Mouse (Mus musculus) spleen, adult 2 months (tissue): ENCODE data around the gene Ctnna3.
"Not testable (repeated sequence)": the region's sequence is repeated elsewhere in the genome, so short reads cannot be mapped to it uniquely, and the experiment has no call there.

ENCODE experiments used
- CTCF ChIP-seq: fragments of 200-500 bp; IDR thresholded peaks from 2 replicates; pipeline ENCODE4 v1.5.1; 2011; ENCODE audit warnings: mild to moderate bottlenecking, inconsistent platforms; ENCODE audit not compliant: insufficient read depth, insufficient read length, insufficient replicate concordance; ENCODE audit errors: extremely low read depth
- POLR2A ChIP-seq: fragments of 200-500 bp; IDR thresholded peaks from 2 replicates; pipeline ENCODE4 v1.6.1; 2011; ENCODE audit warnings: low read depth, low read length, inconsistent platforms

DNA sequence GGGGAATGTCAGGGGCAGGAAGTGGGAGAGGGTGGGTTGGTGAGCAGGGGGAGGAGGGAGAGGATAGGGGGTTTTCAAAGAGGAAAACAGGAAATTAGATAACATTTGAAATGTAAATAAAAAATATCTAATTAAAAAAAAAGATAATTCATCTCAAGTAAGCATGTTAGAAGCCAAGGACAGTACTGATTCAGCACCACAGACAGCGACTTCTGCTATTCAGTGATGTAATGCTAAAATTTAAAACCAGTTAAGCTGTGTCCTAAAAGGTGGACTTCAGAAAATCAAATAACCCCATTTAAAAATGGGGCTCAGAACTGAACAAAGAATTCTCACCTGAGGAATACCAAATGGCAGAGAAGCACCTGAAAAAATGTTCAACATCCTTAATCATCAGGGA is 988.5 kb downstream of the Ctnna3 start:
- not testable (repeated sequence) for TF ChIP-seq CTCF, POLR2A
